Mouse (Mus musculus) effector memory CD4-positive, alpha-beta T cell, adult 5 months (primary cell): ENCODE measurements around the gene Ccdc39. TPM values are rescaled to one million over a fixed set of nuclear protein-coding genes. Genes with fewer than 3 reads are reported as not detected.

ENCODE experiments used
- polyA plus RNA-seq: library from polyadenylated mRNA; unstranded; fragments of 100-300 nt; shearing (Covaris generic); gene quantifications from one replicate; pipeline ENCODE4 v1.2.1, GENCODE M21; 2017

The Ccdc39 gene
- not detected for polyA plus RNA-seq

GRCm38 (mm10) chr3:33843801-33844632 is at the start of gene Ccdc39:
Gene Ccdc39, minus strand, starts transcription at chr3:33844310.

GRCm38 (mm10) chr3:33799617-33800512 is 44.2 kb downstream of the Ccdc39 start, which contains the start of gene Ttc14:
Gene Ttc14, plus strand, starts transcription at chr3:33799832.

Other genes with a start within 250 kb of the Ccdc39 start
- gene Ttc14, start 44.5 kb downstream of the Ccdc39 start, polyA plus RNA-seq, result 133 TPM
- 58.6 TPM for gene Fxr1, start 175.6 kb upstream of the Ccdc39 start, polyA plus RNA-seq
- 85.6 TPM for gene Dnajc19, start 237.0 kb upstream of the Ccdc39 start, polyA plus RNA-seq